Mouse (Mus musculus) midbrain, embryonic 16.5 days (tissue): ENCODE measurements around the gene Tnpo1. TPM values are rescaled to one million over a fixed set of nuclear protein-coding genes. Genes with fewer than 3 reads are reported as not detected.

ENCODE experiments used
- ATAC-seq: fragments of 200-750 bp; cut with Nextera tagmentation; 2 replicates; pipeline ENCODE4 v1.8.0; 2017; ENCODE audit warnings: moderate TSS enrichment
- H3K27ac ChIP-seq: fragments of 300-500 bp; sonication (generic); 2 replicates; pipeline ENCODE4 v1.5.1; 2014; ENCODE audit warnings: mild to moderate bottlenecking, low read length, mixed read lengths
- H3K27me3 ChIP-seq: fragments of 300-500 bp; sonication (generic); 2 replicates; pipeline ENCODE4 v1.6.1; 2014; ENCODE audit warnings: low read depth, low read length, mixed read lengths; ENCODE audit not compliant: control insufficient read depth, insufficient read depth
- H3K36me3 ChIP-seq: fragments of 300-500 bp; sonication (generic); 2 replicates; pipeline ENCODE4 v1.6.1; 2014; ENCODE audit warnings: mild to moderate bottlenecking, low read length, moderate library complexity, mixed read lengths; ENCODE audit not compliant: control insufficient read depth, insufficient read depth
- H3K4me1 ChIP-seq: fragments of 300-500 bp; sonication (generic); 2 replicates; pipeline ENCODE4 v1.6.1; 2014; ENCODE audit warnings: mild to moderate bottlenecking, low read length, mixed read lengths; ENCODE audit not compliant: control insufficient read depth, insufficient read depth
- H3K4me2 ChIP-seq: fragments of 300-500 bp; sonication (generic); 2 replicates; pipeline ENCODE4 v1.6.1; 2014; ENCODE audit warnings: mild to moderate bottlenecking, low read length, mixed read lengths
- H3K4me3 ChIP-seq: fragments of 300-500 bp; sonication (generic); 2 replicates; pipeline ENCODE4 v1.5.1; 2014; ENCODE audit warnings: low read depth, mild to moderate bottlenecking, low read length, moderate library complexity, mixed read lengths
- H3K9ac ChIP-seq: fragments of 300-500 bp; sonication (generic); 2 replicates; pipeline ENCODE4 v1.6.1; 2014; ENCODE audit warnings: low read depth, low read length, mixed read lengths
- H3K9me3 ChIP-seq: fragments of 300-500 bp; sonication (generic); replicated peaks from 2 replicates; pipeline ENCODE4 v1.6.1; 2014; ENCODE audit warnings: mild to moderate bottlenecking, low read length, mixed read lengths; ENCODE audit not compliant: control insufficient read depth, poor library complexity, severe bottlenecking
- WGBS: fragments of 180-500 bp; shearing (Covaris S2); extraction: QIAGEN DNeasy Blood & Tissue Kit; methylation state at CpG from one replicate; pipeline ENCODE4 v1.1.7; 2014; 5-methylcytosine and 5-hydroxymethylcytosine counted together
- polyA plus RNA-seq: library from polyadenylated mRNA; unstranded; fragments of >200 nt; fragmentation: Nextera tagmentation; extraction: Ambion mirVana; gene quantifications from 2 replicates; pipeline ENCODE4 v1.2.1, GENCODE M21; 2015

The Tnpo1 gene
- polyA plus RNA-seq, 1 experiment from 2014 or later: 40.8 TPM

DNA sequence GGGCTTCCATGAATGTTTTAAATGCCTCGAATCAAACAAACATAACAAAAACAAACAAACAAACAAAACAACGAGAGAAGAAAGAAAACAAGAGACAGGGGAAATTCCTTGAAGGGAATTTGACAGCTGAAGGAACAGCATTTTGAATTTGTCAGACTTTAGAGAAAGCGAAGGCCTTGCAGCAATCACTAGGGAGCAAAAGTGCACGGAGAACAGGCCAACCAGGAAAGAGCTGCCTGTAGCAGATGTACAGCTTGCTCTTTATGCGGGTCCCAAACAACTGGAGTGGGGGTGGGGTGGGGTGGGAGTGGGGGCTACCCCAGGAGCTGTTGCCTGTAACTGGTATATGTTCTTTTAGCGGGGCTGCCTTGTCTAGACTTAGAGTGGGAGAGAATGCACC is 16.2 kb upstream of the Tnpo1 start:
- Histone ChIP-seq H3K9me3 (no peaks in the 10 kb centered on the region), H3K4me3 (no peak overlapping the region), H3K27ac (no peak overlapping the region), H3K4me1 (no peaks in the 10 kb centered on the region), H3K4me2 (no peak overlapping the region), H3K9ac (no peak overlapping the region), H3K36me3 (no peaks in the 10 kb centered on the region), H3K27me3 (no peaks in the 10 kb centered on the region)
- 69% methylated on average over 6 of the region's 6 CpGs for WGBS
- ATAC-seq: no peak

DNA sequence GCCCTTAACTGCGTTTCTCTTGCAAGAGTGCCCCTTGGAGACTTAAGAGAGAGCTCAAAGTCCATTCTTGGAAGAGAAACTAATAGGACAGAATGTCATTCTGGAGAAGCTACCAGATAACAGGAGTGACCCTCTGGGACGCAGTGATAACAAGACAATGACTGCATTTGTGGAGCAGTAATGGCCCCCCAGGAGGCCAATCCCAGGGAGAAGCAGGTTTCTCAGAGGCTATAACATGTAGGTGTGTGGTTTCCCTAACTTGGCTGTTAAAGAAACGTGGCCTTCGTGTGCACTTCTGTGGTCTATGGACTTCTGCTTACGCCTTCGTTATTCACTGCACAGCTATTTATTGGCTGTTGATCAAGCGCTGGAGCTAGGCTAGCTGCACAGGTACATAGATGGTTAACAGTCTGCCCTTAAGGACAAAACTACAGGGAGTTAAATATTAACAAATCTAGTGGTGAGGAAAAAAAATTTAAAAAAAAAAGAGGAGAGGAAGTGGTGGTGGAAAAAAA is 15.7 kb upstream of the Tnpo1 start:
- WGBS: 81% methylated on average over 7 of the region's 7 CpGs
- H3K27me3 ChIP-seq: no peaks in the 10 kb centered on the region
- no peak for ATAC-seq
- no peaks in the 10 kb centered on the region for H3K4me1 ChIP-seq
- H3K9ac ChIP-seq: no peak overlapping the region
- no peak overlapping the region for H3K27ac ChIP-seq
- no peak overlapping the region for H3K4me2 ChIP-seq
- H3K36me3 ChIP-seq: no peaks in the 10 kb centered on the region
- no peak overlapping the region for H3K4me3 ChIP-seq
- no peaks in the 10 kb centered on the region for H3K9me3 ChIP-seq

DNA sequence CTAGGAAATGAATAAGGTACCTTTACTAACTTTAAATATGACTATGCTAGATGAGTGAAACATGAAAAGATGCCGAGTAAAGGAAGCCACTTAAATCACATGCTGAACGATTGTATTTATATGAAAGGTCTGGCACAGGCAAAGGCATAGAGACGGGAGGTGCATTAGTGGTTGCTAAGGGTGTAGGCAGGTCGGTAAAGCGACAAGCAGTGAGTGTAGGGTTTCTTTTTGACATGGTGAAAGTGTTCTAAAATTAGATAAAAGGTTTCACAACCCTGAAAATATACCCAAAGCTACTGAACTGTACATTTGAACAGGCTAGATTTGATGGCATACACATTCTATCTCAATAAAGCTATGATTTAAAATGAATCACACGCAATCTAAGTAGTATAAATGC is 10.9 kb upstream of the Tnpo1 start:
- 81% methylated on average over 6 of the region's 6 CpGs for WGBS
- no peaks in the 10 kb centered on the region for H3K27me3 ChIP-seq

DNA sequence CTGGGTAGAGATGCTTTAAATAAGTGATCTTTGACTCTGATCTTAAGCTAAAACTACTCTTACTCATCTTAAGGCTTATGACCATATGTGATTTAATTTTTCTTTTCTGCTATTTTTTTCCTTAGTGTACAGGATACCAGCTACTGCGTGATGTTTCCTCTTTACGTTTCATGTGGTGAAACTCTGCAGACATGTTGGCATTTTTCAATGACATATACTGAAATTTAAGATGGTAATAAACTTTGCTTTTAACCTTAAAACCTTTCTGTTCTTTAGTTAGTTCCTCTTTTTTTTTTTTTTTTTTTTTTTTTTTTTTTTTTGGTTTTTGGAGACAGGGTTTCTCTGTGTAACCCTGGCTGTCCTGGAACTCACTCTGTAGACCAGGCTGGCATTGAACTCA is 2.7 kb upstream of the Tnpo1 start:
- Histone ChIP-seq H3K27me3 (no peaks in the 10 kb centered on the region), H3K9ac (no peak overlapping the region), H3K4me1 (peaks cover 12% of the 10 kb centered on the region), H3K4me2 (no peak overlapping the region), H3K27ac (no peak overlapping the region), H3K4me3 (no peak overlapping the region), H3K9me3 (no peaks in the 10 kb centered on the region), H3K36me3 (no peaks in the 10 kb centered on the region)
- WGBS: 96% methylated on average over 2 of the region's 2 CpGs
- ATAC-seq: no peak

More for the DNA sequence above, 10.9 kb upstream of the Tnpo1 start:
- Histone ChIP-seq H3K36me3 (no peaks in the 10 kb centered on the region), H3K4me1 (no peaks in the 10 kb centered on the region), H3K9me3 (no peaks in the 10 kb centered on the region), H3K4me3 (no peak overlapping the region), H3K27ac (no peak overlapping the region), H3K9ac (no peak overlapping the region), H3K4me2 (no peak overlapping the region)
- no peak for ATAC-seq

DNA sequence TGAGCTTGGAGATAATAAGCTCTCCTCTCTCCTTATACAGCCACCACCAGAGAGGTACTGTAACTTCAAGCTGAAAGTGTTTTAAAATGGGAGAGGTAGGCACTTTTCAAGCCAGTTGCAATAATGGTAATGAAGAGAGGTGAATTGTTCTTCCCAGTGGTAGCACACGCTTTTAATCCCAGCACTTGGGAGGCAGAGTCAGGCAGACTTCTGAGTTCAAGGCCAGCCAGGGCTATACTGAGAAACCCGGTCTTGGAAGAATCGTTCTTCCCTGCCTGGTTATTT is 716 bp upstream of the Tnpo1 start:
- H3K4me2 ChIP-seq: peak overlapping the region; percentile 74
- no peaks in the 10 kb centered on the region for H3K9me3 ChIP-seq
- no peaks in the 10 kb centered on the region for H3K36me3 ChIP-seq
- H3K4me3 ChIP-seq: peak overlapping the region; percentile 96
- peak overlapping the region; percentile 96 for H3K27ac ChIP-seq
- no peaks in the 10 kb centered on the region for H3K27me3 ChIP-seq
- H3K4me1 ChIP-seq: peaks cover 22% of the 10 kb centered on the region
- ATAC-seq: peak; percentile 11; the same call in 1 of the 2 replicates
- peak overlapping the region; percentile 100; the same call in 1 of the 2 replicates for H3K9ac ChIP-seq
- 67% methylated on average over 3 of the region's 3 CpGs for WGBS

DNA sequence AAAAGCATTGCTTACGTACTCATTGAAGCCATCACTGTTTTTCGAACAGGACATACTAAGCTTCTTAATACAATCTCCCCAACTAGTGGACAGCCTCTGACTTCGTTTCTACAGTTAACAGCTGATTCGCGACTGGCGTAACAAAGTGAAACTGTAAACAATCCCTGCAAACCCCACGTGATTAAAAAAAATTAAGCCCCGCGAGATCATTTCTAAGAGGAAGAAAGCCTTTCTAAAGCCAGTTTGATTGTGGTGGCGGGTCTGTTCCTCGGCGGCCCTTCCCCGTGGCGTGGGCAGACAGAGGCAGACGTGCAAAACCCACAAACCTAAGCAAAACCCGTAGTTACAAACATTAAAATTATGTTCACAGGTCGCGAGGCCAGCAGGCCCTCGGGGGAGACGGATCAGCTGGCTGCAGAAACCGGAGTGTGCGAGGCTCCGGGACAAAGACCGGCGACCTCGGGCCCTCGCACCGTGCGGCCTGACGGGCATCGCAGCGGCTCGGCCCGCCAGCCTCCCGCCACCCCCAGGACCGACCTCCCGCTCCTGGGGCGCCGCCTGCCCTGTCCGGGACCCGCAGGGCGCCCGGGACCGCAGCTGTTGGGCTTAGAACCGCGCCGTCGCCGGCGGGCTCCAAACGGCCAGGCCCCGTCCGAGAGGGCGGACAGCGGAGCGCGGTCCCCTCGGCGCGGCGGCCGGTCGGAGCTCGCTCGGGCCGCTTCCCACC is 535 bp downstream of the Tnpo1 start:
- Histone ChIP-seq H3K4me2 (peak overlapping the region; percentile 72), H3K27ac (peak overlapping the region; percentile 96), H3K4me3 (peak overlapping the region; percentile 96), H3K9ac (peak overlapping the region; percentile 100), H3K27me3 (no peaks in the 10 kb centered on the region), H3K36me3 (no peaks in the 10 kb centered on the region), H3K9me3 (no peaks in the 10 kb centered on the region), H3K4me1 (peaks cover 25% of the 10 kb centered on the region)
- WGBS: under 1% methylated on average over 56 of the region's 66 CpGs
- peak; percentile 50 for ATAC-seq

DNA sequence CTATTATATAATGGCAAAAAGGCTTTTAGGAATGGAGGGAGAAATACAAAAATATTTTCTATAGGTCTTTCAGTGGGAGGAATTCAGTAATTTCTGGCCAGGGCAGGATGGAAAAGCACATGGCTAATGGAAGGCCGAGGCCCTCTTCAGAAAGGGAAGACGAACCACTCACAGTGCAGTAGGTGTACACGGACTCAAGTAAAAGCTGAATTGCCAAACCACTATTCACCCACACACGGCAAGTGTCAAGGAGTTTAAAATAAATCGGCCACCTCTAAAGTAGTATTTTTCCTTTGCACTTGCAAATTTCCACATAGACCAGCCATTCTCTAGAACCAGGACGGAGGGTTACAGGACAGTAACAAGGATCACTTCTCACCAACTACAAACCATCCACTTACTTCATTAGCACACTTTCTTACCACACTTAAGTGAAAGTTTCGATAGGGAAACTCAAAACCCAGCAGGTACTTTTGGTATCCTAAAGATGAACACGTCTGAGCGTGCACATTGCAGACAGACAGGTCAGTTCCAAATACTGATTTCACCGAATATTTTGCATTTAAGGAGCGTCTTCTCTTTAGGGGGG is 1.2 kb downstream of the Tnpo1 start:
- Histone ChIP-seq H3K9ac (peak overlapping the region; percentile 100), H3K27me3 (no peaks in the 10 kb centered on the region), H3K9me3 (no peaks in the 10 kb centered on the region), H3K36me3 (no peaks in the 10 kb centered on the region), H3K27ac (no peak overlapping the region; the same call in 1 of the 2 replicates), H3K4me2 (peak overlapping the region; percentile 72), H3K4me1 (peaks cover 25% of the 10 kb centered on the region), H3K4me3 (peak overlapping the region; percentile 96)
- 7% methylated on average over 11 of the region's 11 CpGs for WGBS
- no peak for ATAC-seq

DNA sequence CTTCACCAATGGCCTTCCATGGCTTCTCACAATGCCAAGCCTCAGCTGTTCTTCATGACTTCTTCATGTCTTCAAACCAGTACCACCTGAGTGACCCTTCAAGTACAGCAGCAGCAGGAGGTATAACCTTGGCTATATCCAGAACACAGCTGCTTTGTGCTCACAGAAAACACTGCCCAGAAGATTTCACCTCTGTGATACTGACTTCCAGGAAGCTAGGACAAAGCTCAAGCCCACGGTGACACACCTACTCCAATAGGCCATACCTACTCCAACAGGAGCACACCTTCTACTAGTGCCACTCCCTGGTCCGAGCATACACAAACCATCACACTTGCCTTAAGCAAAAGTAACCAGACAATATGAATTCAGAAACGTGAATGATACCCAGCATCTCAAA is 3.4 kb downstream of the Tnpo1 start:
- H3K9ac ChIP-seq: no peak overlapping the region
- WGBS: 94% methylated on average over 3 of the region's 3 CpGs
- peaks cover 27% of the 10 kb centered on the region for H3K4me1 ChIP-seq
- H3K36me3 ChIP-seq: no peaks in the 10 kb centered on the region
- no peak overlapping the region for H3K4me3 ChIP-seq
- no peaks in the 10 kb centered on the region for H3K27me3 ChIP-seq
- no peak overlapping the region for H3K27ac ChIP-seq
- H3K4me2 ChIP-seq: no peak overlapping the region
- ATAC-seq: no peak
- H3K9me3 ChIP-seq: no peaks in the 10 kb centered on the region

DNA sequence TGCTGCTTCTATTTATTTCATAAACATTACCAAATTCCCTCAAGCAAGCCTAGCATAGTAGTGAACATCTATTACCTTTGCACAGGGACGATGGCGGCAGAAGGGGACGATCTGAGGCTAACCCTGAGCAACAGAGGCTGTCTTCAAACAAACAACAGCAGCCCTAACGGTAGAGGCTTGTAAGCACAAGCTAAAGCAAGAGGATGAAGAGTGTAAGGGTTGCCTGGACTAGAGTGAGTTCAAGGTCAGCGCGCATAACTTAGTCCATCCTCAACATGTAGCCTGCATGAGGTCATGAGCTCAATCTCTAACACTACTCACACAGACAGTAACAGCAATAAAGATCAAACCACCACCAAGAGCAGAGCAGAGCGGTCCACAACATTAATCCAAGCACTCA is 4.9 kb downstream of the Tnpo1 start:
- ATAC-seq: no peak
- 93% methylated on average over 7 of the region's 7 CpGs for WGBS
- H3K4me1 ChIP-seq: peaks cover 23% of the 10 kb centered on the region
- no peak overlapping the region for H3K9ac ChIP-seq
- H3K27me3 ChIP-seq: no peaks in the 10 kb centered on the region
- H3K9me3 ChIP-seq: no peaks in the 10 kb centered on the region
- H3K36me3 ChIP-seq: no peaks in the 10 kb centered on the region
- H3K4me2 ChIP-seq: no peak overlapping the region
- no peak overlapping the region for H3K27ac ChIP-seq
- H3K4me3 ChIP-seq: no peak overlapping the region
